Mouse (Mus musculus) frontal cortex, postnatal 36 days (tissue): ENCODE measurements at regions not wholly inside any gene's neighbourhood (a gene's known extent, or its start where the extent isn't known, plus 50 kb on each side); places are given as distances from the start of the nearest gene placed in this dataset.

ENCODE experiments used
- DNase-seq, 2 experiments: peaks; one replicate each; pipeline ENCODE4 v3.0.0; 2022; ENCODE audit warnings: low spot score in 2 of 2

- no peak for DNase-seq
Observed at GRCm38 (mm10) chr4:66478601-66479217, 74.3 kb upstream of the Astn2 start.
